ENCODE assay signal across 13 mouse cellular contexts in genomic region chr9:13466351-13466750, GRCm38 (mm10). TPM values are rescaled to one million over a fixed set of nuclear protein-coding genes. Genes with fewer than 3 reads are reported as not detected.
DNase-seq lines count a peak whose midpoint lies in the region; ATAC-seq and TF ChIP-seq lines count a peak whose summit lies in the region.
"Had no signal": no experiment of that assay in that cellular context is flagged by ENCODE, and none has a peak within 500 bp of the region (broad histone marks: within the 10 kb centered on the region; RNA-seq: fewer than 3 reads in every experiment).

No protein-coding gene starts in this region.

- TF ChIP-seq EP300 in heart, adult 2 months (IDR thresholded peaks at IDR 0.05; ENCODE audit: insufficient read depth, low read depth, low read length) = no peak

- no peaks in the 10 kb centered on the region for H3K9me3 ChIP-seq in neural tube, embryonic 15.5 days (replicated peaks)
- H3K9me3 ChIP-seq: hindbrain, embryonic 15.5 days had no signal

- peak; percentile 52 to 53 for DNase-seq in heart, adult 2 months
- DNase-seq in heart, postnatal 4 days = no peak
- peak; percentile 66 to 70 for DNase-seq in CD8-positive naive resting alpha-beta T cell, adult 2 months (ENCODE audit: low read depth in 2 of 2, low spot score in 2 of 2)
- DNase-seq in right cerebral cortex, postnatal 36 days (ENCODE audit: low spot score in 2 of 2) = no peak
- no peak for DNase-seq in frontal cortex, adult 2 months (ENCODE audit: extremely low spot score in 1 of 2, low spot score in 1 of 2)
- DNase-seq: adrenal gland, adult 2 months had no signal

- peak overlapping the region; percentile 45; the same call in 1 of the 2 replicates for H3K9ac ChIP-seq in heart, adult 2 months (ENCODE audit: low read depth, low read length)
- no peak overlapping the region for H3K9ac ChIP-seq in neural tube, embryonic 15.5 days (replicated peaks)
- H3K9ac ChIP-seq: hindbrain, embryonic 15.5 days had no signal

- no peak for TF ChIP-seq CTCF in heart, adult 2 months (IDR thresholded peaks at IDR 0.05)
- TF ChIP-seq CTCF in small intestine, adult 2 months (IDR thresholded peaks at IDR 0.05; ENCODE audit: extremely low read depth, insufficient read length, insufficient replicate concordance, low read depth, low read length) = no peak

- H3K4me3 ChIP-seq in heart, adult 2 months = no peak overlapping the region
- H3K4me3 ChIP-seq in small intestine, adult 2 months (ENCODE audit: low read depth, low read length) = no peak overlapping the region
- H3K4me3 ChIP-seq in neural tube, embryonic 15.5 days (replicated peaks) = no peak overlapping the region
- H3K4me3 ChIP-seq: hindbrain, embryonic 15.5 days had no signal

- peaks cover 28% of the 10 kb centered on the region for H3K4me1 ChIP-seq in heart, adult 2 months (ENCODE audit: control insufficient read depth, insufficient read depth, low read length)
- peaks cover 13% of the 10 kb centered on the region for H3K4me1 ChIP-seq in small intestine, adult 2 months (ENCODE audit: control insufficient read depth, insufficient read depth, insufficient read length, low read length)
- peaks cover 10% of the 10 kb centered on the region for H3K4me1 ChIP-seq in neural tube, embryonic 15.5 days

- H3K27me3 ChIP-seq in heart, adult 2 months (ENCODE audit: control insufficient read depth, insufficient read depth, low read length) = no peaks in the 10 kb centered on the region
- H3K27me3 ChIP-seq in small intestine, adult 2 months (ENCODE audit: control insufficient read depth, insufficient read depth, low read length) = no peaks in the 10 kb centered on the region
- H3K27me3 ChIP-seq in neural tube, embryonic 15.5 days (replicated peaks) = no peaks in the 10 kb centered on the region
- H3K27me3 ChIP-seq: hindbrain, embryonic 15.5 days had no signal

- no peak overlapping the region for H3K4me2 ChIP-seq in neural tube, embryonic 15.5 days
- H3K4me2 ChIP-seq: hindbrain, embryonic 15.5 days had no signal

- intact Hi-C loops in heart, adult 2 months (cut with DNase I) = no loop called here

- H3K79me2 ChIP-seq in heart, adult 2 months (replicated peaks; ENCODE audit: control insufficient read depth, insufficient read depth, low read length) = no peaks in the 10 kb centered on the region

- WGBS in heart, adult 2 months = 39% methylated on average over 4 of the region's 4 CpGs
- WGBS in small intestine, adult 2 months = 65% methylated on average over 4 of the region's 4 CpGs
- WGBS in neural tube, embryonic 15.5 days = 88% methylated on average over 4 of the region's 4 CpGs

- peak; percentile 81 to 92 for ATAC-seq in hematopoietic stem cell, adult 5-6 weeks (replicated peaks in 1 of 2; ENCODE audit: insufficient read depth in 1 of 2, low FRiP score in 2 of 2, low TSS enrichment in 1 of 2, low read depth in 1 of 2, poor library complexity in 2 of 2, severe bottlenecking in 2 of 2)
- no peak for ATAC-seq in neural tube, embryonic 15.5 days (ENCODE audit: low FRiP score)

- H3K27ac ChIP-seq in heart, adult 2 months = peak overlapping the region; percentile 82
- peak overlapping the region; percentile 92 for H3K27ac ChIP-seq in small intestine, adult 2 months (ENCODE audit: insufficient read depth, low read depth, low read length)
- H3K27ac ChIP-seq in neural tube, embryonic 15.5 days (replicated peaks) = no peak overlapping the region
- H3K27ac ChIP-seq: hindbrain, embryonic 15.5 days had no signal

- 0 out of 2 replicates have a peak, but pooled peaks have one; percentile 40 for TF ChIP-seq POLR2A in heart, adult 2 months (IDR thresholded peaks at IDR 0.05; ENCODE audit: insufficient read depth, low read depth, low read length)
- TF ChIP-seq POLR2A in small intestine, adult 2 months (IDR thresholded peaks at IDR 0.05; ENCODE audit: low read depth, low read length) = no peak

- peaks cover 25% of the 10 kb centered on the region for H3K36me3 ChIP-seq in heart, adult 2 months (ENCODE audit: control insufficient read depth, insufficient read depth, low read length)
- H3K36me3 ChIP-seq in small intestine, adult 2 months (ENCODE audit: control insufficient read depth, insufficient read depth, low read length) = no peaks in the 10 kb centered on the region
- H3K36me3 ChIP-seq in neural tube, embryonic 15.5 days = no peaks in the 10 kb centered on the region
- H3K36me3 ChIP-seq: hindbrain, embryonic 15.5 days had no signal

RNA-seq across cellular contexts. Expression of gene Gm17571, which starts 19.8 kb away (rescaled TPM):
- total RNA-seq in heart, adult 2 months (2021) = not detected
- polyA plus RNA-seq in heart, adult 2 months (2012; rRNA removed) = not detected in 2 replicates
- total RNA-seq in heart, postnatal 4 days (2021) = not detected
- total RNA-seq in hematopoietic stem cell, adult 5-6 weeks (2017) = not detected in 2 replicates
- polyA plus RNA-seq in small intestine, adult 2 months (2012; rRNA removed) = not detected in 2 replicates
- not detected in 2 replicates for polyA plus RNA-seq in neural tube, embryonic 15.5 days (2015; fragmentation: Nextera tagmentation; extraction: Ambion mirVana)
- not detected in 2 replicates for polyA plus RNA-seq in frontal cortex, adult 2 months (2012; rRNA removed)
- total RNA-seq: adrenal gland, adult 2 months had no signal
- polyA plus RNA-seq: adrenal gland, adult 2 months; embryonic facial prominence, embryonic 14.5 days; hindbrain, embryonic 15.5 days; limb, embryonic 14.5 days; neural tube, embryonic 11.5 days had no signal

Comparison
In these comparisons a context has a peak if more than half of its experiments do, and no peak if none do; other contexts are left out.
1. DNase-seq: peak in heart, adult 2 months (2 of 2) and CD8-positive naive resting alpha-beta T cell, adult 2 months (2 of 2); none in heart, postnatal 4 days (single experiment), right cerebral cortex, postnatal 36 days (0 of 2) and frontal cortex, adult 2 months (0 of 2).